Mouse (Mus musculus) gastrocnemius, adult 18-20 months (tissue): ENCODE measurements around the gene Olfr1206. TPM values are rescaled to one million over a fixed set of nuclear protein-coding genes. Genes with fewer than 3 reads are reported as not detected.

Source experiments
- DNase-seq: peaks from one replicate; pipeline ENCODE4 v3.0.0; 2021; ENCODE audit warnings: low spot score
- long read RNA-seq, 2 experiments: library from polyadenylated mRNA; stranded (forward); transcript quantifications; one replicate each; pipeline ENCODE4 v2.0.0; 2021
- total RNA-seq, 2 experiments: library from RNA; stranded (reverse); gene quantifications; 2 replicates each; pipeline ENCODE4 v1.2.3; 2021

Gene Olfr1206
- total RNA-seq, result not detected
- long read RNA-seq, experiment 1, result 0 reads
- long read RNA-seq, experiment 2, result 0 reads

DNA sequence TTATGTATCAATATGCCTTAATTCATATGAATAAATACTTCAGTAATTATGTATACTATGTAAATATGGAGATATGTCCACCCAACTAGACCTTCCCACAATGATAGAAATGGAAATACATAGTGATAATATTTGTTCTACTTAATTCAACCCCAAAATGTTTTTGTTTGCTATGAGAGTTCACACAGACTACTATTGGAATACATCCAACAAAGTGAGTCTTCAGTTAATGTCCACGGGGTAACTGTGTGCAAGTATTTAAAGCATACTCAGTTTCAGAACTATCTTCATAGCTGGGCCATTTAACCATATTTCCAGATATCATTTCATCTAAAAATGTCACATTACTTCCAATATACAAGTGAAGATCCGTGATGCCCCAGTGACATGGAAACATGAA is at the start of gene Olfr1206:
Gene Olfr1206, plus strand, starts transcription at position 301 of the 400 bp plus-strand sequence.
- no peak for DNase-seq

GRCm38 (mm10) chr2:88814196-88814595 is 48.8 kb upstream of the Olfr1206 start, which contains the start of gene Olfr1202:
TSS of gene Olfr1202 (plus strand) at chr2:88814496.
- DNase-seq, result no peak

GRCm38 (mm10) chr2:88829437-88829836 is 33.6 kb upstream of the Olfr1206 start, which contains the start of gene Olfr1205:
TSS of gene Olfr1205 (plus strand) at chr2:88829737.
- no peak for DNase-seq

DNA sequence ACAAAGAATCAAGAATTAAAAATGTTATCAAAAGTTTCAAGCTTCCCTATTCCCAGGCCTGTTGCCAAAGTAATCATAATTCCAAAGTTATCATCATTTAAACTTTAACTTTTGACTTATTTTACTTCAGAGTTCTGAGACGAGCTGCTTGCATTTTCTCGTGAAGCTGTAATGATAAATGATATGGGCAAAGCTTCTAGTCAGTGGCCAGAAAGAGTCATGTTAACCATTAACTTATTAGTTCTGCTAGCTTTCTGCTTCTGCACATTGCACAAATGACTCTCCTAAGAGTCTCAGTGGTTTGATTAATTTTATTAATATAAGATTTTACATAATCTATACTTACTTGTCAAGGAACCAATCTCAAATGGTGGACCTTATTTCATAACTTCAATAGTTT is 24.6 kb upstream of the Olfr1206 start:
- no peak for DNase-seq

DNA sequence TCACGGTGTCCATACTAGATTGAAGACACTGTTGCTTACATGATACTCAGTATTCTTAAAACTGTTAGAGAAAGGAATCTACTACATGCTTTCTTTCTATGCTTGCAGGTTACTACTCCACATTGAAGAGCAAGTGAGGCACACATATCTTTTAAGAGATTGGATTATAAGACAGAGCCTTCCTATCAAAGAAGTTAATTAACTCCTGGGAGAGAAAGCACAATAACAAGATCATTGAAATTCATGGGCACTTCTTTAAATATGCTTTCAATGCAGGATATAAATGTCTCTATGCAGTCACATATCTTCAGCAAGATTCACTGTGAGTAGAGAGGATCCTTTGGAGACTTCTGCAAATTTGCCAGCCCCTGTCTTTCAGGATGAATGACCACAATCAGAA is 14.0 kb upstream of the Olfr1206 start, which contains the start of gene Olfr1204:
Gene Olfr1204, plus strand, starts transcription at position 301 of the 400 bp plus-strand sequence.
- DNase-seq, result no peak

GRCm38 (mm10) chr2:88902211-88902610 is 39.2 kb downstream of the Olfr1206 start, which contains the start of gene Olfr1208:
TSS of gene Olfr1208 (minus strand) at chr2:88902311.
- no peak for DNase-seq

- no peak for DNase-seq
These were observed 52.0 kb downstream of the Olfr1206 start, which contains the start of gene Olfr1209 for GRCm38 (mm10) chr2:88915057-88915456. TSS of gene Olfr1209 (minus strand) at chr2:88915157.

Other genes starting within 250 kb of the Olfr1206 start
- gene Olfr1191-ps1, start 222.7 kb upstream of the Olfr1206 start, total RNA-seq, result under 1 TPM in 1 of 2 experiments, not detected in 1; 0.05 TPM
- gene Olfr1192-ps1, start 214.7 kb upstream of the Olfr1206 start, total RNA-seq, result not detected
- not detected for gene Olfr1193, start 187.6 kb upstream of the Olfr1206 start, total RNA-seq
- not detected for gene Olfr1195, start 174.0 kb upstream of the Olfr1206 start, total RNA-seq
- gene Olfr1196, start 158.6 kb upstream of the Olfr1206 start, total RNA-seq, result not detected
- not detected for gene Olfr1197, start 130.9 kb upstream of the Olfr1206 start, total RNA-seq
- not detected for gene Olfr1198, start 111.9 kb upstream of the Olfr1206 start, total RNA-seq
- gene Olfr1199, start 102.8 kb upstream of the Olfr1206 start, total RNA-seq, result not detected
- not detected for gene Olfr1200, start 92.7 kb upstream of the Olfr1206 start, total RNA-seq
- not detected for gene Olfr1201, start 70.2 kb upstream of the Olfr1206 start, total RNA-seq
- gene Olfr1202, start 48.7 kb upstream of the Olfr1206 start, total RNA-seq, result not detected
- not detected for gene Olfr1205, start 33.5 kb upstream of the Olfr1206 start, total RNA-seq
- gene Olfr1204, start 13.9 kb upstream of the Olfr1206 start, total RNA-seq, result not detected
- gene Olfr1208, start 39.1 kb downstream of the Olfr1206 start, total RNA-seq, result not detected
- not detected for gene Olfr1209, start 51.9 kb downstream of the Olfr1206 start, total RNA-seq
- gene Olfr1211, start 74.9 kb downstream of the Olfr1206 start, total RNA-seq, result not detected
- not detected for gene Olfr1212, start 90.7 kb downstream of the Olfr1206 start, total RNA-seq
- gene Gm13762, start 117.0 kb downstream of the Olfr1206 start, total RNA-seq, result not detected
- not detected for gene Olfr1214, start 129.4 kb downstream of the Olfr1206 start, total RNA-seq
- gene Olfr1215, start 143.7 kb downstream of the Olfr1206 start, total RNA-seq, result not detected
- gene Olfr1216, start 155.1 kb downstream of the Olfr1206 start, total RNA-seq, result not detected
- not detected for gene Olfr1217, start 168.8 kb downstream of the Olfr1206 start, total RNA-seq
- not detected for gene Olfr1218, start 198.0 kb downstream of the Olfr1206 start, total RNA-seq
- gene Olfr1219, start 220.3 kb downstream of the Olfr1206 start, total RNA-seq, result not detected
- not detected for gene Olfr1220, start 243.6 kb downstream of the Olfr1206 start, total RNA-seq